Mouse (Mus musculus) G1E-ER4 (cell line): ENCODE measurements around the gene Atg13. TPM values are rescaled to one million over a fixed set of nuclear protein-coding genes. Genes with fewer than 3 reads are reported as not detected.

ENCODE experiments used
- GATA1 ChIP-seq: IDR thresholded peaks from one replicate; pipeline ENCODE4 v1.8.0; 2012; ENCODE audit warnings: low read length, inconsistent platforms
- polyA plus RNA-seq: library from polyadenylated mRNA; stranded (reverse); fragments of >175 nt; gene quantifications from 2 replicates; pipeline ENCODE4 v1.2.3, GENCODE M21; 2012

Atg13 gene
- polyA plus RNA-seq, 1 experiment, result 30.5 TPM

- no peak for TF ChIP-seq GATA1
These were observed 73.5 kb downstream of the Atg13 start for GRCm38 (mm10) chr2:91636727-91637338.

DNA sequence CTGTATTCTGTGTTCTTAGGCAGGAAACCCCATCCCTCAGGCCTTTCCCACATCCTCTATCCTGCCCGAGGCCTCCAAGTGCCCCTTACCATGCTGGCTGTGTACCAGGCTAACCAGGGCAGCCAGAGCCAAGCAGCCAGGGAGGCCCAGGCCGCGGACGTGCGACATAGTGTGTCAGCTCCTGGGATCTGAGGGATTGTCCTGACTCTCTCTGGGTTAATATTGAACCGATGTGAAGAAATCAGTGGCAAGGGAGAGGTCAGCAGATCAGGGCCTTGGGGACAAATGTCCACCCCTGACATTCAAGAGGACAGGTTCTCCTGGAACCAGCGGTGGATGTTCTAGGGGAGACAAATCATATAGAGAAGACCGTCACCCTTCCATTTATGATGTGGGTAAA lies 74.1 kb downstream of the Atg13 start, which contains the start of gene F2:
TSS of gene F2 (minus strand) at position 186 of the 400 bp plus-strand sequence.
- no peak for TF ChIP-seq GATA1

DNA sequence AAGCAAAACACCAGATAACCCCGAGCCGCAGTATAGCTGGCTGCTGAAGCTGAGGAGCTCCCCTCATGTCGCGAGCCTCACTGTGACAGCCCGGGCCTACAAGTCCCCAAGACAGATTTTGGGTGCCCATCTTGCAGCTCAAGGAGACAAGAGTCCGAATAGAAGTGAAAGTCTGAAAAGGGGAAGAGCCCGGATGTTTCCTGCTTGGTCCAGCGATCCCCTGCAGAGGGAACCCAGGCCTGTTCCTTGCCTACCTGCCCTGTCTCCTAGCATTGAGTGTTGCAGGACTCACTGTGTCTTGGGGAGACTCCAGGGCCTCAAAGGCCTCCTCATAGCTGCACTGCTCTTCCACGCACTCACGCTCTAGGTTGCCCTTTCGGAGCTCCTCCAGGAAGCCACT lies 74.9 kb downstream of the Atg13 start:
- no peak for TF ChIP-seq GATA1

GRCm38 (mm10) chr2:91634841-91635240 lies 75.5 kb downstream of the Atg13 start:
- TF ChIP-seq GATA1, result no peak

GRCm38 (mm10) chr2:91633334-91633977 lies 76.9 kb downstream of the Atg13 start:
- TF ChIP-seq GATA1, result no peak

DNA sequence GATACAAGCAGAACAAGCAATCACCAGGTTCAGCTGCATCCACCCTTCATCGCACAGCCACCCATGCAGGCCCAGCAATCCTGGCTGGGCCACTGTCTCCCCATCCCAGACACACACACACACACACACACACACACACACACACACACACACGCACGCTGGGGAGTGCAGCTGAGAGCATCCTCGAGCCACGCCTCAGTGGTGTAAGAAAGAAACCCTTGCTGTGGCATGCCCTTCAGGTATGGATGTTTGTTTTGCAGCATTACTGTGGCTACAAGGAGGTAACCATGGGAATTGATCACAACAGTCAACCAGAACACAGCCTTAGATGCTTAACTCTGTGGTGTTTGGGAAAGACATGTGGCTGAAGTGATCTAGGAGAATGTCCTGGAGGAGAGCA lies 78.1 kb downstream of the Atg13 start:
- TF ChIP-seq GATA1, result no peak

DNA sequence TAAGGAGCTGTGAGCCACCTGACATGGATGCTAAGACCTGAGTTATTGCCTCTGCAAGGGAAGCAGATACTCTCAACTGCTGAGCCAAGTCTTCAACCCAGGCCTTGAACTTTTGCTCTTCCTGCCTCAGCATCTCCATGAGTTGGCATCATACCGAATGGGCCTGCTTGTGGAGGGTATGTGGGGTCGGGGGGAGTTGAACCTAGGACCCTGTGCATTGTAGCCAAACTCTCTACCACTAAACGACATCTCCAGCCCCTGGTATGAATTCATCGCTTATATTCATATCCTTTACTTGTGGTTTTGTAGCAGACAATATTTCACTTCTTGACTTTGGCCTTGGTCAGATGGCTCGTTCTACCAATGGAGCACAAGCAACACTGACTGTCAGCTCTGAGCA lies 78.5 kb downstream of the Atg13 start:
- TF ChIP-seq GATA1, result no peak

GRCm38 (mm10) chr2:91630384-91630783 lies 80.0 kb downstream of the Atg13 start:
- TF ChIP-seq GATA1, result no peak

DNA sequence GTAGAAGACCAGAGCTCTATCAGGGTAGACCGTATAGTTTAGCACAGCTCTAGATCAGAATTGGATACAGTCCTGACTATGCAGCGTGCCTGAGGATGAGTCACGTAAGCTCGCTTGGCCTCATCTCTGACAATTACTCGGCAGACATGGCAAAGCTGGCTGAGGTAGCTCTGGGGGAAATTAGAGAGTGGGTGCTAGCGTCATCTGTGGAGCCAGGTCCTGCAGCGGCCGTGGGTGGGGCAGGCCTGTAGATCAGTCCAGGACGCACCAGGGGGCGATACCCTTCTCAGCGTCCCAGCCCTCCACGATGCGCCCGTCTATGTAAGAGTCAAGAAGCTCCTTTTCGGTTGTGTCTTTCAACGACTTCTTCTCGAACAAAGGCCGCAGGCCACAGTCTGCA lies 80.7 kb downstream of the Atg13 start:
- no peak for TF ChIP-seq GATA1

GRCm38 (mm10) chr2:91628171-91628570 lies 82.2 kb downstream of the Atg13 start:
- no peak for TF ChIP-seq GATA1

GRCm38 (mm10) chr2:91627486-91627885 lies 82.9 kb downstream of the Atg13 start:
- no peak for TF ChIP-seq GATA1

Other genes starting within 250 kb of the Atg13 start
- 2.3 and 4.0 TPM in 2 replicates for gene Ckap5, start 183.8 kb downstream of the Atg13 start, polyA plus RNA-seq
- gene F2, start 74.2 kb downstream of the Atg13 start, polyA plus RNA-seq, result not detected in 2 replicates
- 16.9 and 19.1 TPM in 2 replicates for gene Zfp408, start 60.8 kb downstream of the Atg13 start, polyA plus RNA-seq
- 30.0 and 36.6 TPM in 2 replicates for gene Arhgap1, start 60.7 kb downstream of the Atg13 start, polyA plus RNA-seq
- 1.0 and 2.2 TPM in 2 replicates for gene Harbi1, start 276 bp upstream of the Atg13 start, polyA plus RNA-seq
- gene Ambra1, start 19.6 kb upstream of the Atg13 start, polyA plus RNA-seq, result 25.9 and 26.4 TPM in 2 replicates
- 0.17 and 0.23 TPM in 2 replicates for gene Chrm4, start 216.7 kb upstream of the Atg13 start, polyA plus RNA-seq
- gene Mdk, start 221.7 kb upstream of the Atg13 start, polyA plus RNA-seq, result 7.4 and 8.7 TPM in 2 replicates
- not detected in 2 replicates for gene Gm9821, start 235.1 kb upstream of the Atg13 start, polyA plus RNA-seq